Mouse (Mus musculus): ENCODE data around the gene G3bp2.

G3bp2 gene

DNA sequence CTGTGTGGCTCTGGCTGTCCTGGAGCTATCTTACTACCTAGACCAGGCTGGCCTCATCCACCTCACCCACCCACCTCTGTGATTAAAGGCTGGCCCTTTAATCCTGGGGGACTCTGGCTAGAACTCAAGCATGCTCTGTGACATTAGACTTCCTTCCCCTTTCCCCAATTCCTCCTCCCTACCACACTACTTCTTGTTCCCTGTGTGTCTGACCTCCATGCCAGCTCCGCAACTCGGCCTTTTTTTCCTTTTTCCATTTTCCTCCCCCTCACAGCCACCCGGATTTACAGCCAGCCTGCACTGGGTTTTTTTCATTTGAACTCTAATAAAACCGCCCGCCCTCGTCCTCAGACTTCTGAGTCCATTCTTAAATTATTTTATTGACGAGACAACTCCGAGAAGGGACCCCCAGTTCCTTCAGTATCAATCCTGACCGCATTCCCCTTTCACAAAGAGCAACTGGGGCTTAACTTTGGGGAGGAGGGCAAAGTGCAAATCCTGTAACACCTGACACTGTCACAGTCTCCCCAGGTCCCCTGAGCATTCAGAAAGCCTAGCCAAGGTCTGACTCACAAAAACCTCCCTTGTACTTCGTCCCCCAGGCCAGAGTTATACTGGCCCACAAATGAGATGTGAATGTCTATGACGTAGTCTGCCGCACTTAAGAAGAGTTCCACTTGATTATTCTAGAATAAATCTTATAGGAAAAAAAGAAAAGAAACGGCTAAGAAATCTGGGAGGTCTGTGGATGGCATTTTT lies 15.0 kb upstream of the G3bp2 start:
- no peak for DNase-seq (ENCODE audit: low read depth, low spot score)

DNA sequence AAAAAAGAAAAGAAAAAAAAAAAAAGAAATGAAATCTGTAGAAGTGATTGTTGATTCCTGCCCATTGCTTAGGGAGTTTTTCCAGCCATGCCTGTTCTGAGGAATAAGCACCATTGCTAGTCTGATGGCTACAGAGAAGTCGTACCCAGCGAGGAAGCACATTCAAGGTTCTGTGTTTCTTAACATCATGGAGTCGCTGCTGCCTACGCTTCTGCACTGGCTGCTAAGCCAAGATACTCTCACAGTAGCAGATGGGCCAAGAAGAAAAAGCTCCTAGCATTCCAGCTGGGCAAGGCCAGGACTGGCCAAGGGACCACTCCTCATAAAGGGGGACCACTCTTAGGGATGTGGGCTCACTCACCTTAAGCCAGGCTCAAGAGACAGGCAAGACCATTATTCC lies 14.3 kb upstream of the G3bp2 start:
- no peak for DNase-seq (ENCODE audit: low read depth, low spot score)

DNA sequence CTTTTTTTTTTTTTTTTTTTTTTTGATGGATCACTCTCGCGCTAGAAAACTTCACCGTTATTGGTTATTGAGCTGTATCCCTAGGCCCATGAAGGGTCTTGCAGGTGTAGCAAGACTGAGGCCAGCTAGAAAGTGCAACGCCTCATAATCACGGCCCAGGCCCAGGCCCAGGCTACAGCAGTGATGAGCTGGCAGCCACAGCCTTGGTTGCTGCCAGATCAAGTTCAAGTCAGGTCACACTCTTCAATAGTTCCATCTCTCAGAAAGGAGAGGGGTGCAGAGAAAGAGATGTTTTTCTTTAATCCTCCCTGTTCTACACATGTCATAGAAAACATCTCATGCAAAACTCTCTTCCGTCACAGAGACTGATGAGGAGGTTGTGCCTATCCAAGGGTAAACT lies 13.3 kb upstream of the G3bp2 start:
- no peak for DNase-seq (ENCODE audit: low read depth, low spot score)

DNA sequence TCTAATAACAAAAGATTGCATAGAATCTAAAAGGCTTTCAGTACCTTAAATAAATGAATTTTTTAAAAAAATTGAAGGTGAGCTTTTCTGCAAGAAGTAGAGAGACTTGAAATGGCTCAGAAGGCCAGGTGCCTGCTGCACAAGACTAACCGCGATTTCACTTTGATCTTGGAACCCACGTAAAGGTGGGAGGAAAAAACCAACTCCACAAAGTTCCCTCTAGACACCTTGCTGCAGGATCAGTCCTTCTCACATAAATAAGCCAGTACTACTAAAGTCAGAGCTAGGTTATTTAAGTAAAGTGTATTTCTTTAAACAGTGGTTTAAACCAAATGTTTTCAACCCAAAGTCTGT lies 10.5 kb upstream of the G3bp2 start:
- no peak for DNase-seq (ENCODE audit: low read depth, low spot score)

DNA sequence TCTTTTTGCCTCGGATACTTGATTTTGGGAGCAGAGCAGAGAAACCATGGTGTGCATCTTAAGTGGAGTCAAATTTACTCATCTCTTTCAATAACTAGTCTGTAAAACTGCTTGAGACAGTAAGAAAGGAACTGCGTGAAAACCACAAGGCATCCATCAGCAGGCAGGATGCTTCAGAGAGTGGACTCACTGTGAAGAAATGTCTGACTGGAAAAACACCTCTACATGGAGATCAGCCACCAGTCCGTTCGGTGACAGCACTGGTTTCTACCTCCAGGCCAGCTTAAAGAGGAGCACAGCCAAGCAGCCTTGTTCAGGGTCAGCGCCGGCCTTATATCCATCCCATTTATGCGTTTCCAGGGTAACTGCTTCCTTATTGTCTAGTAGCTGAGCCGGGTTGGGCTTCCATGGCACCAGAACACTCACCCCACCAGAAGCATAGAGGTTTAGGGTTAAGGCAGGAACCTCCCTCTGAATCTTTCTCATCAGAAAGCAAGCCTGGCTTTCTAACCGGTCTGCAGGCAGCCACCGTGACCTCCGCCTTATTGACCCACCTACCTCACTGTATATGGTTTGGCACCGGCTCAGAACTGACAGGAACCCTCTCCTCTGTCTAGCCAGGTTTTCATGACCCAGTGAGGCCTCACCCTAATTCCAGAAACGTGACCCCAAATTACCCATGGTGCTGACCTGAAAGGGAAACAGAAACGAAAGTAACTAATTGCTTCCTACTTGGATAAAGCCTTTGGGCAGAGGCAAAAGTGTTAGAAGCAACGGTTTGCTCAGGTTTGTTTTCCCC lies 9.9 kb upstream of the G3bp2 start:
- no peak for DNase-seq (ENCODE audit: low read depth, low spot score)

DNA sequence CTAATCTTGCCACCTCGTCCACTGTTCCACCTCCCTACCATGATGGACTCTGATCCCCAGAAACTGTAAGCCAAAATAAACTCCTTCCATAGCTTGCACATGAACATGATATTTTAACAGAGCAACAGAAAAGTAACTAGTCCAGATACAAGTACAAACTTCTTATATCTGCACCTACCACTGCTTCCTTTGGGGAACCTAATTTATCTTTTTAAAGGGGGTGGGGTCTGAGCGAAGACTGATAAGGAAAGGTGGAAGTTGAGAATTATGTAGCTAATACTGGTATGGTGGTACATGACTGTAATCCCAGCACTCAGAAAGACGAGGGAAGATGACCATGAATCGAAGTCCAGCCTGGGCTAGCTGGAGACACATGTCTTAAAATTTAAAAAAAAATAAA lies 4.0 kb upstream of the G3bp2 start:
- no peak for DNase-seq (ENCODE audit: low read depth, low spot score)

DNA sequence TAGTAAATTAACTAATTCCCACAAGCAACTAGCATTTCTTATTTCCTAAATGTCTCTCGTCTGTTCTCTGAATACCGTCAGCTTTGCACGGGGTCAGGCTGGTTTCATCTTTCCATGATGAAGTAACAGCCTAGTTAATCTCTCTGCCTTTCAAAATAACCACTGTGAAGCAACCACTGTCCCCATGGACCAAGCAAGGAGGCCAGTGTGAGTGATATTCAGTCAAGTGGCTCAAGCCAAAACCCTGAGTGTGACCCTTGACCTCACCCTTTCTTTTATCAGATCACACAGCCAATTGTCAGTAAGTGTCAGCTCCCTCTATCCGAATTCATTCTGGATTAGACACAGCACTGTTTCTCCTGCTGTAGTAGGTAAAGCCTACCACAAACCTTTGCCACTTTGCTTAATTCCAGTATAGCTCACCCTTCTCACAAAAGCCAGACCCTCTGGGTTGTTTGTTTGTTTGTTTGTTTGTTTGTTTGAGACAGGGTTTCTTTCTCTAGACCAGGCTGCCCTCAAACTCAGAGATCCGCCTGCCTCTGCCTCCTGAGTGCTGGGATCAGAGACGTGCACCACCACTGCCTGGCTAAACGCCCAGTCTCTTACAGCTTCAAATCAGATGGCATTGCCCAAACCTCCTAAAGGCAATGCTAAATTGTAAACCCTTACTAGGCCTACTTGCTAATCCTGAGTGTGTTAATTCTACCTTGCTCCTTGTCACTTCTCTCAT lies 2.5 kb upstream of the G3bp2 start:
- DNase-seq (ENCODE audit: low read depth, low spot score): no peak

DNA sequence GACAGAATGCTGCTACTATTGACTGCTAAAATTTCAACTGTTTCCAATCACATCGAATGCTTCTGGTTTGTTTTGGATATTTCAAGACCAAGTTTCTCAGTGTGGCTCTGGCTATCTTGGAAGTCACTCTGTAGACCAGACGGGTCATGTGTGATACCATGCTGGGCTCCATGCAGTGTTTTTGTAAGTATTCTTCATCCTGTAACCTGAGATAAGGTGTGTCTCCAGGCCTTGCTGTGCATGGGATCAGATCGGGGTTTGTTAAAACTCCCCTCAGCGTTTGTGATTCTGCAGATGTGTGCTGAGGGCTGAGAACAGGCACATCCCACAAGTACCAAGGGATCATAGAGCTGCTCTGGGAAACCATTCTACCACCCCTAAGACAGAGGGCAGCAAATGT lies 1.7 kb upstream of the G3bp2 start:
- no peak for DNase-seq (ENCODE audit: low read depth, low spot score)

DNA sequence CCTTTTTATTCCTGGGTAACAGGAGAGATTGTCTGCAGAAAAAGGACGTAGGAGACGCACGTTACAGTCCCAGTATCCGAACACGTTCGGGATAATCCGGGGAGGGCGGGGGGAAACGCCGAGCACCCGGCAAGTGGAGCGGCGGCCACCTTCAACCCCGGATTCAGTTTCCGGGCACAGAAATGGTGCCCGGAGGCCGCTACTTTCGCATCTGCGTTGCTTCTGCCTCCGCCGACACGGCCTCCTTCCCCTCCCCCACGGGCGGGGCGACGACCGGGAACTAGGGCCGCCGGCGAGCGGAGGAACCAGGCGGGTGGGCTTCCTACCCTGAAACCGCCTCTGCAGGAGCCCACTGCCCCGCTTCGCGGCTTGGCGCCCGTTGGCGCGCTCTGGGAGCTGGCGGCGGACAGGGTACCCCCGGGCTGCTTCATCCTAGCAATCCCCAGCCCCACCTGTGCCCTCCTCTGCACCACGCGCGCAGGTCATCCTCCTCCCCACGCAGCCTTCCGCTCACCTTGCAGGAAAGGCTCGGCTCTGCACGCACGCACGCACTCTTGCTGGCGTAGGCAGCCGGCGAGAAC lies 608 bp downstream of the G3bp2 start:
- peak; percentile 64 for DNase-seq (ENCODE audit: low read depth, low spot score)

DNA sequence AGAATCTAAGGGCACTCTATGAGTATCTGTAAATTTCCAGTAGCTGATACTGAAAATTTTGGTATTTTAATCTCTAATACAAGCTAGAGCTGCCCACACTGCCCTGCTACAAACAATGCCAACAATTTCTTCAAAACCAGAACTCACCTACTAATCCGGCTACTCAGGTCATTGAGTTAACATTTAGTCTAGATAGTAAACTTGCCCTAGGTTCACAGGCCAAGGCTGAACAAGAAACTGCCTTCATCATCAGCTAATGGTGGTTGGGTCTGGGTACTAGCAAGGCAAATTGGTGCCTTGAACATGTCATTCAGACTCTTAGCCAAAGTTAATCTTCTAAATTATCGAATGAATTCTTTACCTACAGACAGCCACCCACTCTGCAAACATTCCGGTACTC lies 2.2 kb downstream of the G3bp2 start:
- no peak for DNase-seq (ENCODE audit: low read depth, low spot score)

DNA sequence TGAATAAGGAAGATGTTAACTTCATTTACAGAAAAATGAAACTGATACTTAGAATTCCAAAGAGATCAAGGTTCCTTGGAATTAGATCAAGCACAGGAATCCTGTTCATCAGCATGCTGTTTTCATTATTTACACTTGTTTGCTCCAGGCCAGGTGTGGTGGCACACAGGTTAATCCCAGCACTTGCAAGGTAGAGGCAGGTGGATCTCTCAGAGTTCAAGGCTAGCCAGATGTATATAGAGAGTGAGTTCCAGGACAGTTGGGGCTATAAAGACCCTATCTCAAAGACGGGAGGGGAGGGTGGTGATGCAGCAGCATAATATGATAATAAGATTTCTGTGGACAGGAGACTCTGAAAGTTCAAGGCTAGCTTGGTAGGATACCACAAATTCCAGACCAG lies 3.1 kb downstream of the G3bp2 start:
- no peak for DNase-seq (ENCODE audit: low read depth, low spot score)

DNA sequence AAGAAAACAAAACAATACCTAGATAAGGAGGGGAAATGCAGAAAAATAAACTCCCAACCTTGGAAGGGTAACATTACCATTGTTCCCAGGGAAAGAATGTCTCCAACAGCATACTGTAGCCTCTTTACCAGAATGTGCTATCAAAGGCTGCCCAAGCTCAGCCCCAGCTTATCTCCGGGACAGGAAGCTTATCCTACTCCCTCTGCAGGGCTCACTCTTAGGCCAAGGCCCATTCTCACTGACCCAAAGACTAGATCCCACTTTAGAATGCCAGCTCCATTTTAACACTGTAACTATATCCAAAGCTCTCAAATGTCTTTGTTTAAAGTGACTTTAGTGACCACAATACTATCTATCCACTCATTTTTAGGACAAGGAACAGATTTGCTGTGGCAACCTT lies 4.2 kb downstream of the G3bp2 start:
- DNase-seq (ENCODE audit: low read depth, low spot score): no peak

DNA sequence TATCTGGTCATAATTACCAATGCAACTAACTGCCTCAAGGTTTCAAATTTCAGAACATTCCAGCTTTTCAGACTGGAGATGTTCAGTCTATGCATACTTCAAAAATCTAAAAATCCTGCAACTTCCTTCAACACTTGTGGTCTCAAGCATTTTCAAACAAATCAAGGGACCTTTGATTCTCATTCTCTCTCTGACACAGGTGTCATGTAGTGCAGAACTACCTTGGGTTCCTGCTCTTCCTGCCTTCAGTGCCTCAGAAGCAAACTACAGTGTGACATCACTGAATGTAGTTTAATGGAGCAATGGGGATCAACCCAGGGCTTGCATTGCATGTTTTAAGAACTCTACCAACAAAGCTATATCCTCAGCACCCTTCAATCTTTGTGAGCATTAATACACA lies 4.8 kb downstream of the G3bp2 start:
- DNase-seq (ENCODE audit: low read depth, low spot score): no peak

DNA sequence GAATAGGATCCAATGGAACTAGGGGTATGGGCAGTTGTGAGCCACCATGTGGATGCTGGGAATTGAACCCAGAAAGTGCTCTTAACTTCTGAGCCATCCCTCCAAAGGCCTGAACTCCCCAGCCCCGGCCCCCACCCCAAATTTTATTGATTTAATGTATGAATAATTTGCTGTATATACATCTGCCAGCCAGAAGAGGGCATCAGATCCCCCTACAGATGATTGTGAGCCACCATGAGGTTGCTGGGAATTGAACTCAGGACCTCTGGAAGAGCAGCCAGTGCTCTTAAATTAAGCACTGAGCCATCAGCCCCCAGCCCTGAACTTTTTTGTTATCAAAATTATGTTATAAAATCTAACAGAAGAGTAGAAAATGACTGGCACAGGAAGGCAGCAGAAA lies 7.2 kb downstream of the G3bp2 start:
- no peak for DNase-seq (ENCODE audit: low read depth, low spot score)

DNA sequence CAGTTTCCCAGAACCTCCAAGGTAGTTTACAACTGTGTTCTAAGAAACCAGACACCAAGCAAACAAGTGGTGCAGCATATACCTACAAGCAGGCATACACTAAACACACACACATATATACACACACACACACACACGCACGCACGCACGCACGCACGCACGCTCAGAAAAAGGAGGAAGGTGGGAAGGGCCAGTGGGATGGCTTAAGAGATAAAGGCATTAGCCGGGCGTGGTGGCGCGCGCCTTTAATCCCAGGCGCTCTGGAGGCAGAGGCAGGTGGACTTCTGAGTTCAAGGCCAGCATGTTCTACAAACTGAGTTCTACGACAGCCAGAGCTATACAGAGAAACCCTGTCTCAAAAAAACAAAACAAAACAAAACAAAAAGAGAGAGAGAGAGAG lies 9.5 kb downstream of the G3bp2 start:
- DNase-seq (ENCODE audit: low read depth, low spot score): no peak

DNA sequence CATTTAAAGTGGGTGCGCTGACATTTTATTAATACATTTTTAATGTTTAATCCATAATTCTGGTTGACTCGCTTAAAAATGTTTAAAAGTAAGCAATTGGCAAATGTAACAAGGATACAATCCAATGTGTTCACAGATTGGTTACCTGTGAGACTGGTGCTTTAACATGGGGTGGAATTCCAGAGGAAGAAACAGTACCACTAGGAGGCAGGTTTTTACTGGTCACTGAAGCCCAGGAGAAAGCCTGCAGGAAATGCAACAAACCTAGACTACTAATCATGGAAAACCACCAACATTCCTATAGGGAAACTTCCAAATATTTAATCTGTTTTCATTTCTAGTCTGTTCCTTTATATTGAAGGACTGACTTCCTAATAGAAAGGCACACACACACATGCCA lies 20.3 kb downstream of the G3bp2 start:
- DNase-seq (ENCODE audit: low read depth, low spot score): no peak

DNA sequence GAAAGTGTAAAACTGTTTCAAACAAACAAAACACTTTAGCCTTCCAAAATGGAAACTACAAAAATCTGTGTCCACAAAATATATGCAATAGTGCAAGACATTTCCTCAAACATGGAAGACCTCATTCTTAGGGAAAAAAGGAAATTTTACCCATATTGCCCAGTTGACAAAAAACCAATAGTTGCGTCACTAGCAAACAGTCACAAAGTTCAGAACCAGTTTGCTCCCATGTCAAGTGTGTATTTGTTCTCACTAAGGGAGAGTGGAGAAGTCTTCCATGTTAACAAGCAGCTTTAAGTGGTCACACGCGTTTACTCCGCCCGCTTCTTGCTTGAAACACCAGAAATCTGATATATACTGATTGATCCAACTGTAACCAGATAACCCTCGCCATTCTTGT lies 30.7 kb downstream of the G3bp2 start:
- DNase-seq (ENCODE audit: low read depth, low spot score): no peak

DNA sequence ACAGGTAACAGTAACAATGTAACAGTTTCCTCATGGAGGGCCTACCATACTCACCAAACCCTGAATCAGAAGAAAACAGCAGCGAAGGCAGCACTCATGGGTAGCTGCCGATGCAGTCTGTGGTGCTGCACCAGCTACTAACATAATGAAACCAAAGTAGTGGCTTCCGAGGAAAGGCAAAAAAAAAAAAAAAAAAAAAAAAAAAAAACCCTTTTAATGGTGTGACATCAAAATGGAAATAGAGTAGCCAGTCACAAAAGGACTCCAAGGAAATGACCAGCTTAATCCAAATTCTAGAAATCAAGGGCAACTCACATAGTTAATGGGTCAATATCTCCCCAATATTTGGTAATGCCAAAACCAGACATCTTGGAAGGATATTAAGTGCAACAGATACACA lies 33.1 kb downstream of the G3bp2 start:
- DNase-seq (ENCODE audit: low read depth, low spot score): no peak

DNA sequence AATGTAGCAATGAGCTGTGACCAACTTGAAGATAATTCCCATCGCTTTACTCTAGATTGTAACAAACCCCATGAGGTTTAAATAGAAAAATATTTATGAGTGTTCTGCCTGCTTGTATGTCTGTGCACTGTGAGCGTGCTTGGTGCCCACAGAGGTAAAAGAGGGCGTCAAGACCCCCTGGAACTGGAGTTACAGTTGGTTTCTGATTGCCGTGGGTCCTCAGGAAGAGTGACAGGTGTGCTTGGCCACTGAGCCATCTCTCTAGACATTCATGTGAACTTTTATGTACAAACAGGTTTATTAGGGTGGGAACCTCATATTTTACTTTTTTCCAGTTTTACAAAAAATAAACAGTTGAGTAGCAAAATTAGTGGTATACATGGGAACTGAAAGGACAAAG lies 39.7 kb downstream of the G3bp2 start, which contains the start of gene Cdkl2:
Gene Cdkl2 (minus strand): TSS at position 101 of the 400 bp plus-strand sequence.
- no peak for DNase-seq (ENCODE audit: low read depth, low spot score)

DNA sequence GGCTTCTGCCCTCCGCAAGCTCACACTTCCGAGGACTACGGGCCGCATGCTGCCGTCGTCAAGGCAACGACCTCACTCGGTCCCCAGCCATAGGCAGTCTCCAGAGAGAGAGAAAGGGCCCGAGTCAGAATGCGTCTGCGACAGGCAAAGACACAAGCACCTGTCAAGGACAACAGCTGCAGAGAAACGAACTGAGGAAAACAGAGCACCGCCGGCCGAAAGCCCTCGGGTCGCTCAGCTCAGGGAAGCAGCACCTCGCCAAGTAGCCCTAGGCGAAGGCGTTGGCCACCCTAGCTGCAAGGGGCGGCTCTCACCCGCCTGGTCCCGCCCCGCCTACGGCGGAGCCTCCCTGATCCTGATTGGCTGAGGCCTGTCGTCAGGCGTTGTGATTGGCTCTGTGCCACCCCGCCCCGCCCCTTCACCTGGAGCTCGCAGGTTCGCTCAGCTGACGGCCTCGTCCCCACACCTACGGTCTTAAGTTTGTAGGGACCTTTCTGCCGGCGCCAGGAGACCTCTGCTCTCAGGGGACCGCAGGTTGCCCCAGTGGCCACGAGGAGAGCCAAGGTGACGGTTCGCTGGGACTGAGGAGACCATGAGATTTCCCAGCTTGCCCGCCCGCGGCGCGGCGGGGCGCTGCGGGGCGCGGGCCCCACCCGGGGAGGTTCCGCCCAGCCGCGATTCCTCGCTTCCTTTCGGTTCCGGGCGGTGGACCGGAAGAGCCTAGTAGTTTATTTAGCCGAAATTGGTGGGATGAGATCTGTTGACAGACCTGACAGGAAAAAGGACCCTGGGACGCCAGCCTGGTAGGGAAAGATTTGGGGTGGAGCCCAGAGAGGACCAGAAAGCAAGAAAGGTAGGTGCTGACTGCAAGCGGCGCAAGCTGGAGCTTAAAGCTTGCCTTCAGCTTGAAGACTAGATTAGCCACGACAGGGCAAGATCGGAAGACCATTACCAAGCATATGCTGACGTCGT lies 40.9 kb downstream of the G3bp2 start:
- DNase-seq (ENCODE audit: low read depth, low spot score): peak; percentile 90

DNA sequence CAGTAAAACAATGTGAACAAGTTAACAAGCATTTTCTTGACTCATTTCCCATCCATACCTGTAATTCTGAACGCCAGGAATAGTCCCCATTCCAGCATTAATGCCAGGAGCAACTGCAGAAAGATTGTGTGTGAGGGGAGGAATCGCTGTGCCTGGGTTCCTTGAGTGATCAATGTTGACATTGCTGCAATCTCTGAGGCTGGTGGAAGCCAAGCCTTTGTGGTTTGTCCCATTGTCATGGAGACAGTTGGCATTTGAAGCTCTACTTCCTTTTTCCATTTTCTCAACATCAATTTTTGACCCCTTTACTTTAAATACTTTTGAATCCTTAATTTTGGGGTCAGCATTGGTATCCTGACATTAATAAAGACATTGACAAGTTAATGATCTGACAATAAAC lies 63.6 kb downstream of the G3bp2 start:
- DNase-seq (ENCODE audit: low read depth, low spot score): no peak
